16 mouse cellular contexts compared by ENCODE assay signal in genomic region chr12:100183970-100184369, GRCm38 (mm10). TPM values are rescaled to one million over a fixed set of nuclear protein-coding genes. Genes with fewer than 3 reads are reported as not detected.
DNase-seq lines count a peak whose midpoint lies in the region; ATAC-seq and TF ChIP-seq lines count a peak whose summit lies in the region.
"Had no signal": no experiment of that assay in that cellular context is flagged by ENCODE, and none has a peak within 500 bp of the region (broad histone marks: within the 10 kb centered on the region; RNA-seq: fewer than 3 reads in every experiment).

No protein-coding gene starts in this region.

- 45% methylated on average over 5 of the region's 5 CpGs for WGBS in kidney, adult 2 months
- WGBS in intestine, embryonic 16.5 days: 54% methylated on average over 5 of the region's 5 CpGs

- H3K9me3 ChIP-seq in intestine, embryonic 16.5 days (ENCODE audit: control insufficient read depth, low read length): no peaks in the 10 kb centered on the region
- H3K9me3 ChIP-seq: embryonic facial prominence, embryonic 13.5 days; liver, embryonic 15.5 days had no signal

- no peak for TF ChIP-seq POLR2A in kidney, adult 2 months (IDR thresholded peaks at IDR 0.05; ENCODE audit: low read depth, low read length)

- no peak overlapping the region for H3K4me3 ChIP-seq in kidney, adult 2 months (ENCODE audit: insufficient read depth, low read depth, low read length)
- no peak overlapping the region for H3K4me3 ChIP-seq in intestine, embryonic 16.5 days (ENCODE audit: low read length)
- H3K4me3 ChIP-seq: embryonic facial prominence, embryonic 13.5 days; forebrain, embryonic 13.5 days; liver, embryonic 15.5 days had no signal

- H3K4me2 ChIP-seq in intestine, embryonic 16.5 days (ENCODE audit: low read depth, low read length): no peak overlapping the region
- H3K4me2 ChIP-seq: embryonic facial prominence, embryonic 13.5 days; forebrain, embryonic 13.5 days; liver, embryonic 15.5 days had no signal

- no peaks in the 10 kb centered on the region for H3K27me3 ChIP-seq in kidney, adult 2 months (replicated peaks; ENCODE audit: control insufficient read depth, insufficient read depth, low read length)
- H3K27me3 ChIP-seq in intestine, embryonic 16.5 days (replicated peaks; ENCODE audit: control insufficient read depth, insufficient read depth, low read length): no peaks in the 10 kb centered on the region
- H3K27me3 ChIP-seq in splenic B cell, adult 2 months (ENCODE audit: control insufficient read depth, insufficient read depth, low read length, poor library complexity, severe bottlenecking): no peaks in the 10 kb centered on the region
- H3K27me3 ChIP-seq: embryonic facial prominence, embryonic 13.5 days; forebrain, embryonic 13.5 days; liver, embryonic 15.5 days had no signal

- no peaks in the 10 kb centered on the region for H3K36me3 ChIP-seq in kidney, adult 2 months (ENCODE audit: control insufficient read depth, insufficient read depth, low read length)
- H3K36me3 ChIP-seq in intestine, embryonic 16.5 days (ENCODE audit: control insufficient read depth, insufficient read depth, low read length): no peaks in the 10 kb centered on the region
- no peaks in the 10 kb centered on the region for H3K36me3 ChIP-seq in splenic B cell, adult 2 months (ENCODE audit: control insufficient read depth, insufficient read depth, low read length, poor library complexity, severe bottlenecking)
- H3K36me3 ChIP-seq: embryonic facial prominence, embryonic 13.5 days; liver, embryonic 15.5 days had no signal

- H3K27ac ChIP-seq in kidney, adult 2 months (ENCODE audit: insufficient read depth, low read depth, low read length): no peak overlapping the region
- H3K27ac ChIP-seq in intestine, embryonic 16.5 days (ENCODE audit: low read length): peak overlapping the region; percentile 28; the same call in 1 of the 2 replicates
- H3K27ac ChIP-seq: embryonic facial prominence, embryonic 13.5 days; forebrain, embryonic 13.5 days; liver, embryonic 15.5 days had no signal

- peaks cover 3% of the 10 kb centered on the region; the same call in 1 of the 2 replicates for H3K4me1 ChIP-seq in kidney, adult 2 months (ENCODE audit: control insufficient read depth, insufficient read depth, low read length)
- H3K4me1 ChIP-seq in intestine, embryonic 16.5 days (ENCODE audit: control insufficient read depth, insufficient read depth, low read length): peaks cover 7% of the 10 kb centered on the region; the same call in 1 of the 2 replicates

- ATAC-seq in intestine, embryonic 16.5 days: no peak
- ATAC-seq: forebrain, embryonic 13.5 days; inflammation-experienced regulatory T-cells, adult 6 months had no signal

- H3K9ac ChIP-seq in intestine, embryonic 16.5 days (ENCODE audit: low read depth, low read length): 0 out of 2 replicates have a peak overlapping the region, but pooled peaks have one; percentile 7
- H3K9ac ChIP-seq: embryonic facial prominence, embryonic 13.5 days; forebrain, embryonic 13.5 days; liver, embryonic 15.5 days had no signal

- DNase-seq in kidney, adult 2 months: peak; percentile 20
- DNase-seq in kidney, postnatal 36 days: no peak
- peak; percentile 66 to 71 for DNase-seq in spleen, postnatal 36 days (ENCODE audit: low spot score in 2 of 2)
- DNase-seq in spleen, adult 12 weeks (ENCODE audit: low spot score): no peak
- peak; percentile 81 for DNase-seq in splenic B cell, adult 2 months (ENCODE audit: low read depth, low spot score)
- no peak for DNase-seq in right cerebral cortex, postnatal 4 days
- no peak for DNase-seq in thymus, postnatal 0 days (ENCODE audit: low spot score)
- DNase-seq: adrenal gland, postnatal 14 days; cerebellum, adult 2 months; gastrocnemius, postnatal 14 days; thymus, postnatal 14 days had no signal

- TF ChIP-seq CTCF in kidney, adult 2 months (conservative IDR thresholded peaks at IDR 0.05; ENCODE audit: insufficient read depth, insufficient read length, low read depth, low read length): no peak

RNA-seq across cellular contexts. Expression of gene Calm1, which starts 15.3 kb away (rescaled TPM):
- 133 and 185 TPM in 2 replicates for polyA plus RNA-seq in kidney, adult 2 months (2012; rRNA removed)
- 2,576 and 2,612 TPM in 2 replicates for polyA plus RNA-seq in intestine, embryonic 16.5 days (2015; fragmentation: Nextera tagmentation; extraction: Ambion mirVana)
- polyA plus RNA-seq in thymus, postnatal 0 days (2015; fragmentation: Nextera tagmentation; extraction: Ambion mirVana): 1,636 and 1,740 TPM in 2 replicates

RNA-seq across cellular contexts. Expression of gene Nrde2, which starts 24.5 kb away (rescaled TPM):
- 8.3 TPM in 2 replicates for polyA plus RNA-seq in kidney, adult 2 months (2012; rRNA removed)
- 7.9 and 9.0 TPM in 2 replicates for polyA plus RNA-seq in intestine, embryonic 16.5 days (2015; fragmentation: Nextera tagmentation; extraction: Ambion mirVana)
- polyA plus RNA-seq in thymus, postnatal 0 days (2015; fragmentation: Nextera tagmentation; extraction: Ambion mirVana): 23.5 and 27.0 TPM in 2 replicates

Comparison
In these comparisons a context has a peak if more than half of its experiments do, and no peak if none do; other contexts are left out.
1. DNase-seq: peak in kidney, adult 2 months (single experiment), spleen, postnatal 36 days (2 of 2) and splenic B cell, adult 2 months (single experiment); none in kidney, postnatal 36 days (0 of 2), spleen, adult 12 weeks (single experiment), right cerebral cortex, postnatal 4 days (single experiment) and thymus, postnatal 0 days (single experiment).